Mouse (Mus musculus) cerebral cortex, adult 2 months (tissue): Measurements from ENCODE around the gene Rab42.

Experiments used
- WGBS: fragments of 180-500 bp; shearing (Covaris S2); methylation state at CpG from one replicate; pipeline ENCODE4 v1.1.7; 2018; 5-methylcytosine and 5-hydroxymethylcytosine counted together

The Rab42 gene

DNA sequence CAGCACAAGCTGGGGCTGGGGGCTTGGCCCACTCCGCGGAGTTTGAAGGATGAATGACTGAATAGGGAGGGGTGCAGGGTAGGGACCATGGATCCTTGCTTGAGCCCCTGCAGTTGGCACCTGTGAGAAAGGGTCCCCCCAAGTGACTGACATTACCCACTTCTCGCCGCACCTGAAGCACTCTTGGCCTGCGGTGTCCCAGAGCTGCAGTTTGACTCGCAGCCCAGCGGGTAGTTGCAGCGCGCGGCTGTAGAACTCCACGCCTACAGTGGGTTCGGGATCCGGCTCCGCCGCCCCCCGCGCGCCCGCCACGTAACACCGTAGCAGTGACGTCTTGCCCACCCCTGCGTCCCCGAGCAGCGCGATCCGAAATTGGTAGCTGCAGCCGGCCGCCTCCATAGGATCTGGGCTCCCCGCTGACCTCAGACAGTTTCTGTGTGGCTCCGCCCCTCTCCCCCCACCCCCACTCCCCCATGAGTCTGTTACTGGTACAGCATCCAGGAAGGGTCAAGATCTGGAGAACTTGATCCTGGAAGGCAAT lies at the start of gene Rab42:
Gene Rab42, minus strand, starts transcription at position 447 of the 541 bp plus-strand sequence.
- under 1% methylated on average over 31 of the region's 31 CpGs for WGBS

DNA sequence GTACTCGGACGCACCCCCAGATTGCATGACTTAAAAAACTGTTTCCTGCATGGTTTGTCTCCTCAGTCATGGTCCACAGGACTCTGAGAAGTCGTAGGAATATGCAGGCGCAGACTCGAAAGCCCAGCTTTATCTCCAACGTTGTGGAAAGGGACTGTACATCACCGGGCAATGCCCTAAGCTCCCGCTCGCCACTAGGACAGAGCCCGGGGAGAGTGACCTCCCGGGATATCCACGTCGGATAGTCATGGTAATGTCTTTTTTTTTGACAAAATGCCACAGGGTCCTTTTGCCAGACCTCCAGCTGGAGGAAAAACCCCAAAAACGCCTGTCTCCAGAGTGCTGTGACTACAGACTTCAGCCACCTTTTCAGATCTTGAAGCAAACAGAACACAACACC lies 49.6 kb upstream of the Rab42 start:
- WGBS: under 1% methylated on average over 14 of the region's 14 CpGs

DNA sequence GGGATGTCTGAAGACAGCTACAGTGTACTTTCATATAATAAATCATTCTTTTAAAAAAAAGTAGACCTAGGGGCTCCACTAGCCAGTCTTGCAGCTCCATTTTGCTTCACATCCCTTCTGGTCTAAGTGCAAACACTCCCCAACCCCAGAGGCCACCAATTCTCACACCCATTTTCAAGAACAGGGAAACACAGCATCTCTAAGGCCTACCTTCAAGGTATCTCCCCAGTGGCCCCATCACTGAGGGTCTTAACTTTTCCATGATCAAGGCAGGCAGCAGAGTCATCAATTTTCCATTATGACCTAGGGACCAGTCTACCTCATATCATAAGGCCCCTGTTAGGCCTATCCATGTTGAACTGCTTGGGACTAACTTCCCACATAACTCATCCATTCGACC lies 48.2 kb upstream of the Rab42 start:
- WGBS: 56% methylated on average over 1 of the region's 1 CpGs

DNA sequence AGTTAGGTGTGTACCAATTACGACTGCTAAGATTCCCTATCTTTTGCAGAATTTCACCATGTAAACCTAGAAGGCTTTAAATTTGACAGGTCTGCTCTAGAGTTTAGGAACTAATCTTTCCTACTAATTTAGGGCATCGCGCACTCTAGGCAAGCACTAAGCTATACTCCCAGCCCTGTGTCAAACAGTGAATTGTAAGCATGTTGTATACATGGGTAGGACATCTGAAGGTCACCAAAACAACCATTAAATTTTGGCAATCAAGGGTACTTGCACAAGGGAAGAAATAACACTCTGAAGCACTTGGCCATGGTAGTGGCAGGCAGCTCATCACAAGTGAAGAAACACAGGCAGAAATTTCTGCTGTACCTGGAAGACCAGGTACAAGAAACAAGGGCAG lies 47.7 kb upstream of the Rab42 start:
- 82% methylated on average over 3 of the region's 3 CpGs for WGBS

DNA sequence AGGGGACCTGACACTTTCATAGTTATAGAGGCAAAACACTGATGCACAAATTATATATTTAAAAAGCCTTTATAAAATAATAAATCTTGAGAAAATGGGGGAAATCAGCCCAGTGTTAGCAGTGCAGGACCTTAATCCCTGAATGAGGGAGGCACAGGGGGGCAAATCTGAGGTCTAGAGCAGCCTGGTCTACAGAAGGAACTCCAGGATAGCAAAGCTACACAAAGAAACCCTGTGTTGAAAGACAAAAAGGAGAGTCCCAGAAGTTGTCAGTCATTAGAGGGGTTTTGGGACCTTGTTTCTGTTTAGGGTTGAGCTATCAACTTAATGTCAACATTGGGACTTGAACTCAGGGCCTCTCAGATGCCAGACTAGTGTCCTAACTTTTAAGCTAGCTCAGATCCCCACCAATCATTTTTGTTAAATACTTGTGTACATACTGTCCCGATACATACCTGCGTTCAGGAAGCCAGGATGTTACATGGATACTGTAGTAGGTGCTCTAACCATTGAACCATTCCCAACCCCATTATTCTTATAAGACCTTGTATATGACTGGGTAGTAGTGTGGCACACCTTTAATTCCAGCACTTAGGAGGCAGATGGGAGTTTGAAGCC lies 47.0 kb upstream of the Rab42 start:
- WGBS: 79% methylated on average over 2 of the region's 2 CpGs

DNA sequence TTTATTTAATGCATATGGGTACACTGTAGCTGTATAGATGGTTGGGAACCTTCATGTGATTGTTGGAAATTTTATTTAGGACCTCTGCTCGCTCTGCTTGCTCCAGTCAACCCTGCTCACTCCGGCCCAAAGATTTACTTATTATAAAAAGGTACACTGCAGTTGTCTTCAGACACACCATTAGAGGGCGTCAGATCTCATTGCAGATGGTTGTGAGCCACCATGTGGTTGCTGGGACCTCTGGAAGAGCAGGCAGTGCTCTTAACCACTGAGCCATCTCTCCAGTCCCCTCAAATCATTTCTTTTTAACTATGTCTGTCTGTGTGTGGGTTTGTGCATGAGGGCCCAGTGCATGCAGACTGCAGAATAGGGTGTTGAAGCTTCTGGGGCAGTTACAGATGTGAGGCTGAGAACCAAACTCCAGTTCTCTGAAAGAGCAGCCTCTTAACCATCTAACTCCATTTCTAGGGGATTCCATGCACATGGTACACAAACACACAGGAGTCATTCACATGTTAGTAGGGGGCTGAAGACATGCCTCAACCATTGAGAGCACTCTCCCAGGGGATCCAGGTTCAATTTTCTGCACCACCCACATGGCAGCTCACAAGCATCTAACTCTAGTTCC lies 46.4 kb upstream of the Rab42 start:
- 61% methylated on average over 3 of the region's 3 CpGs for WGBS

DNA sequence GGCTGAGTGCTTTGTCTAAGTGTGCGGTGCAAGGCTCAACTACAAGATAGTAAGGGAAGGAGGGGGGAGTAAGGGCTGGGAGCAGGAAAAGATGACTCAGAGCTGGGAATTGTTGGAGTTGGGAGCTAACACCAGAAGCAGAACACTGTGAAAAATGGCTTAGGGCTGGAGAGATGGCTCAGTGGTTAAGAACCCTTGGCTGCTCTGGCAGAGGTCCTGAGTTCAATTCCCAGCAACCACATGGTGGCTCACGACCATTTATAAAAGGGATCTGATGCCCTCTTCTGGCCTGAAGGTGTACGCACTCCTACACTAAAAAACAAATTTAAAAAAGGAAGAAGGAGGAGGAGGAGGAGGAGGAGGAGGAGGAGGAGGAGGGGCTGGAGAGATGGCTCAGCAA lies 43.5 kb upstream of the Rab42 start:
- WGBS: 41% methylated on average over 3 of the region's 3 CpGs

DNA sequence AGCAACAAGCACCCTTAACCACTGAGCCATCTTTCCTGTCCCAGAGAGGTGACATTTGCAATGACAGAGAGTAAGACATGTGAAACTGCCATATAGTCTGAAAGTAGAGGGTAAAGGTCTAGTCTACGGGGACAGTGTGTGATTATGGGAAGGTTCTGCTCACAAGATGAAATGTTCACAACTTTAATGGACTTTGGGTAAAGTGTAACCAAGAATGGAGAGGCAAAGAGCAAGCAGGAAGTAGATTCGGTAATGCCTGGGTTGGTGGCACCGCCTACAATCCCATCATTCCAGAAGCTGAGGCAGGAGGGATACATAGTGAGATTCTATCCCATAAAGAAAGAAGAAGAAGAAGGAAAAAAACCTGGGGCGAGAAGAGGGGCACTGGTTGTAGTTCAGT lies 43.1 kb upstream of the Rab42 start:
- 79% methylated on average over 4 of the region's 4 CpGs for WGBS

DNA sequence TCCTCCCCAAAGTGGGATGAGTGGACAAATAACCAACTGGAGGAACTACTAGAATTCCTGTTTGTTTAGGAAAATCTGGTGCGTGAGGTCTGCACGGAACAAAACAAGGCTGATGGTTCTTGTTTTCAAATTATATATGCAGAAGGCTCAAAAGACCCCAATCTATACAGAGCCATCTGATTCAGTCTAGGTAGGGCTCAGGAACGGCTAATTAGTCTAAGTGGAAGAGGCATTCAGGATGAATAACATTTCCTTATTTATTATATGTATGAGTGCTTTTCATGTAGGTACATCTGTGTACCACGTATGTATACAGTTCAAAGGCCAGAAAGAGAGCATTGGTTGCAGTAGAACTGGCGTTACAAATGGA lies 42.6 kb upstream of the Rab42 start:
- WGBS: 38% methylated on average over 5 of the region's 5 CpGs

DNA sequence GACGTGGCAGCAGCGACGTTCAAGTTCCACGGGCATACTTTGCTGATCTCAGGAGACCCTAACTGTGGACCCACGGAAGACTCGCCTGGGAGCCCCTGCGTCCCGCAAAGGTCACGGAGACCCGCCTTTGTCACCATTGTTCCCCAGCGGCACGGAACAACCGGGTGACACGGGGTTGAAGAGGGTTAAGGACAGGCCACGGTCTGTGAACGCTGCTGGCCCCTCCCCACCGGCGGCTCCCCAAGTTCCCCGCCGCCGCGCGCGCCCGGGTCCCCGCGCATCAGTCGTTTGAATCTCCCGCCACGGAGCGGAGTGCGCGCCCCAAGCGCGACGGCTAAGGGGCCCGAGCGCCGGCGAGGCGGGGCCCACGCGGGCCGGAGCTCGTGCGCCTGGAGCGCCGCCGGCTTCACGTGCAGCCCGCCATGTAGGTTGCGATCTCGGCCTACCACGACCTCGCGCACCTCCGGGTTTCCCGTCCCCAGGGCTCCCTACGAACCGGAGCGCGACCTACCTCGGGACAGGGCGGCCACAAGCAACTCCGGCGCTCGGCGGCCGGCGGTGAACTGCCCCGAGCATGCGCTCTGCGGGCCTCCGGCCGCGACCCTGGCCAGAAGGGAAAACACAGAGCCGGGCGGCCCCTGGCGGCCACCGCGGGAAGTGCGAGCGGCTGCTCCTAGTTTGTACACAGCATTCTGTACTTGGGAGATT lies 42.1 kb upstream of the Rab42 start:
- WGBS: under 1% methylated on average over 83 of the region's 83 CpGs

DNA sequence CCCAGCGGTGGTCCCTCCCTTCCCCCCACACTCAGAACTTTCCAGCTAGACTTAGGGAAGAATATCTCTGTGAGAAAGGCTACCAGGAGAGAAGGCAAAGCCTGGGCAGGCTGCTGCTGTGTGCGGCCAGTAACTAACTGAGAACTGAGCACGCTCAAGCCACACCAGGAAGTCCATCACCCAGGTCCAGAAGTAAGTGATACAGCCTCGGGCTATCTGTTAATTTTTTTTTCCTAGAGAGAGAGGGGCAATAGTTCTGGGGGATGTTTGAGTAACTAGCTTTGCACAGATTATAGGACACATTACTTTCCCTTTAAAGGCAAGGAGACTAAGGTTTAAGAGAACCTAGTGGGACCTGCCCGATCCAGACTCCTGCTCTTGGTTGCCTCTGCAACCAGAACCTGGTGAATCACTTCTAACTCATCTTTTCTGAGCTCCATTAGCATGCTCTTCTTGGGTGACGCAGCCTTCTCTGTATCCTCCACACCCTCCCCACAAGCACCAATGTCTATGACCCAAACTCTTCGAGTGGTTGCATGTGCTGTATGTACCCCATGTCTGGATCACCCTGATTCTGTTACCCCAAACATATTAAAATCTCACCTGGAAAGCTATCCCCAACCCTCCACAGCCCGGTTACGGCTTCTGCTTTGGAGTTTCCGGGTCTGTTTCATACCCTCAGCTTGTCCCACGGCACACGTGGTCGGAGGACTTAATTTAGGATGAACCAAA lies 41.4 kb upstream of the Rab42 start:
- WGBS: 12% methylated on average over 13 of the region's 13 CpGs

DNA sequence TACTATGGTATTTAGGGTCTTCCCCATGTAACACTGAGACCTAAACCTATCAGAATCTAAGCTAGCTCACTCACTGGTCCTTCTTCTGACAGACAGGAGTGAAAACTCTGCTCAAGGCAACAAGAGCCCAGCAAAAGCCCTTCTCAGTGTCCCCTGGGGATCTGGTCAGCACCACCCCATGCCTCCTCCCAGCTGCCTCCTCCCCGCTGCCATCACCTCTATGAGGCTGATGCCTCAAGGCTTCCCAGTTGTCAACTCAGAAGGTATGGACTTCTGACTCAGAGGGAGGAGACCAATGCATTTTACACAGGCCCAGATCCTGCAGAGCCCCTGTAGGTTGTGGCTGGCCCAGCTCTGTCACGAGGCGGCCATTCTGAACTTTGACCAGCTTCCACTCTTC lies 38.3 kb upstream of the Rab42 start:
- WGBS: 95% methylated on average over 3 of the region's 3 CpGs

DNA sequence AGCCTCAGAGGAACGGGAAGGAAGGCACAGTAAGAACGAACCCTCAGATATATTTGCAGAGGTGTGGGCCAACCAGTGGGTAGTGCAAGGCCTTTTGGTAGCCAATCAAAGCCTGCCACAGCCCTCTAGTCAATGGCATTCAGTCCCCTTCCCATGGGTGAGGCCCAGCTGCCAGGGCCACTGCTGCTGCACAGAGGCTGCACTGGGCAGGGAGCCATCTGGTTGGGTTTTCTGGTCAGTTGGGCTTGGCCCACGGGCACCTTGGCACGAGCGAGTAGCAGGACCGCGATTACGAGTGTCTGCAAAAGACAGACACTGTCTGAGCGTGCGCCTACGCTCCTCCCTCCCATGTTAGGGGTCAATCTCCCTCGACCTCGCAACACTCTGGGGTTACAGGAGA lies 35.8 kb upstream of the Rab42 start:
- 71% methylated on average over 13 of the region's 13 CpGs for WGBS

DNA sequence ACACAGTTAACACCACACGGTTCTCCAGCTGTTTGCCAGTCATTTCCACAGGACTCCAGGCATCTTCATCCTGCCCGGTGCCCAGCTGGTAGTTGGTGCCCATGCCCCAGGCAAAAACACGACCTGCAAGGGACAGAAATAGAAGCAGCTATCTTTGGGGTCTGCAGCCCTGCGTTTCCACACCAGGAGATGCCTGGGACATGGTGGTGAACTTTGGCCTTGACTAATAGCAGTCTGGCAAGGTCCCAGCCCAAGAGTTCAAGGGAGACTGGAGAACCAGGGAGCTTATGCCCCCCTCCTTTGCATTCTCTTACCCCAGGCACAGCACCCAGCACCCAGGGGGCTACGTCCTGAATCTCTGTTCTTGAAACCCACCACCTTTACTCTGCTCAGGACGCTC lies 29.7 kb upstream of the Rab42 start:
- WGBS: 85% methylated on average over 6 of the region's 6 CpGs

DNA sequence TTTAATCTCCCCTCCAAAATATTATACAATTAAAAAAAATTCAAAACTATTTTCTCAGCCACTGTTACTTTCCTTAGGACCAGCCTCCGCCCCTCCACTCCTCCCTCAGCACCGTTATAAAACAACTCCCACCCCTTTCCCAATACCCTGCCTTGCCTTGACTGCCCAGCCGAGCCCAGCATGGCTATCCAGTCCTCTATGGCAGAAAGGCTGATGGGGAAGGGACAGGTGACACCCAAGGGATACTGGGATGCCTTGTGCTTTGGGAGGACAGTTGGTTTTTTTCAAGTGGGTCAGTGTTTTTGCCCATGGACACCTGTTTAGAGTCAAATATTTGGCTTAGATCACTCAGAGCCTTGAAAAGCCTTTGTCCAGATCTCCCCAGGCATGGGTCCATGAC lies 28.8 kb upstream of the Rab42 start:
- WGBS: 85% methylated on average over 3 of the region's 3 CpGs

DNA sequence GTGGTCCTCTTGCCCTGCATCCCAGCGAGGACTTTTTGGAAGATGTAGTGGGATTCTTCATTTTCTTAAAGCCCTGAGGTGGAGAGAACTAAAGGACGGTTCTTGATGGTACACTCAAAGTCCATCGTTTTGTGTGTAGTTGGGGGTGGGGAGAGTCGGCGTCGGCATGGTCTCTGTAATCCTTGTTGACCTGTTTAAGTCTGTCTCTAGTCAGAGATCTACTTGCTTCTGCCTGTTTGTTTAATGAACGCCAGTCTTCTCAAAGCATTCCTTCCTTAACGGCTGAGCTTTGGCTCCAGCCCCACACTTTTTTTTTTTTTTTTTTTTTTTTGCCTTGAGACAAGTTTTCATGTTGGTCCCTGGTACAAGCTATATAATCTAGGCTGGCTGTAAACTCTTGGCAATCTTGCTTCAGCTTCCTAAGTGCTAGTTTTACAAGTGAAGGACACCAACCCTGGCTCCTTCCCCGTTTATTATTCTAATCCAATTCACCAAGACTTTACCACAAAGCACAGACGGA lies 26.7 kb upstream of the Rab42 start:
- WGBS: 10% methylated on average over 10 of the region's 10 CpGs

DNA sequence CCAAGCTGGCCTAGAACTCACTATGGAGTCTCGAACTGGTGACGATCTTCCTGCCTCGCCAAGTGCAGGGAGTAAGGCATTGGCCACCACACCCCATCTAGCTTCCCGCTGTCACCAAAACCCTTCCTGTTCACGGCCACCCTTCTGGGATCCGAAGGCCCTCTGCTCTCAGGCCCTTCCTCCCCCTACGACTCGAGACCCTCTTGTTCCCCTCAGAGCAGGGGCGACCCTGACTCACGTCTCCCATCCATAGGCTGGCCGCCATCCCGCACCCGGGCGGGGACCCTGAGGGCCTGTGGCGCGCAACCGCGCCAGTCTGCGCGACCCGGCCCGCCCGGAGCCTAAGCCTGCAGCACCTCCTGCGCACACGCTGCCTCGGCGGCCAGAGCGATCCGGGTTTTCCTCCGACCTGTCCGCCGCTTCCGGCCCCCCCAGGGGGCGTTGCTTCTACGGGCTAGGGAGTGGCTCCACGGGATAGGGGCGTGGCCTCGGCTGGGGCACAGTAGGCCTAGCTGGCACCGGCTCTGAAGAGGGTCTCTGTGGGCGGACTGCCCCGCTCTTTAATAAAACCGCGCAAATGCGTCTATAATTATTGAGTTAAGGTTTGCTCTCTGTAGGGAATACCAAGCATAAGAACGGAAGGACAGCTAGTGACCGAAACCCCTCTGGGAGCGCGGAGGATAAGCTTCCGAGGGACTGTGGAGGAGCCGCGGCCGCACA lies 26.1 kb upstream of the Rab42 start, which contains the start of gene Trnau1ap:
Gene Trnau1ap, minus strand, starts transcription at position 424 of the 720 bp plus-strand sequence.
- under 1% methylated on average over 52 of the region's 52 CpGs for WGBS

DNA sequence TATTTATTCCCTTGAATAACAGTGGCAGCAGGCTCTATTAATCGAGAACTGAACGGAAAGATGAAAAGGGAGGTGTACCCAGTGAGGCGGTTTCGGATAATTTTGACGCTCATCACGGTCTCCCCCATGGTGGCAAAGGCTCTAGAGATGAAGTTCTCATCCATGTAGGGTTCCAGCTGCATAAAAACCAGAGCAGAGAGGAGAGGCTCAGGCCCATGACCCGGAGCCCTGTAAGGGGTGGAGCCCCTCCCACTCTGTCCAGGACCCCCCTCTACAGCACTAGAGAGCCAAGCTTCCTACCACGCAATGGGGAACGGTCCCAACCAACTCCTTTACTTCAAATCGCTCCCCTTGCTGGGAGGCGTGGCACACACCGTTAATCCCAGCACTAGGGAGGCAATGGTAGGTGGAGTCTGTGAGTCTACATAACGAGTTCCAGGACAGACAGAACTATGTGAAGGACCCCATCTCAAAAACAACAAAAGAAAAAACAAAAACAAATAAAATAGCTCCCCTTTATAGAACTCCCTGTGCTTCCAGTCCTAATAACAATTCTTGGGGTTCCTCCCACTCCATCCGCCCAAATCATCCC lies 25.3 kb upstream of the Rab42 start:
- WGBS: 48% methylated on average over 14 of the region's 14 CpGs

DNA sequence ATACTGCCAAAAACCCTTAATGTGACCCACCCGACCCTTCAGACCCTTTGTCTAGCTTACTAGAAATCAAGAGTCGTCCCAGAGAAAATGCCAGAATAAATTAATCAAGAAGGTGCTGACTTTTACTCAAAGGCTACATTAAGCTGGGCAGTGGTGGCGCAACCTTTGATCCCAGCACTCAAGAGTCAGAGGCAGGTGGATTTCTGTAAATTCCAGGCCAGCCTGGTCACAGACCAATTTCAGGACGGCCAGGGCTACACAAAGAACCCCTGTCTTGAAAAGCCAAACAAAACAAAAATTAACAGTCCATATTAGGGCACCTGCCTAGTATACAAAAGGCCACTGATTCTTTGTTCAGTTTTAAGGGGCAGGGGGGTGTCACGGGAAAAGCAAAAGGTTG lies 23.3 kb upstream of the Rab42 start:
- WGBS: 78% methylated on average over 5 of the region's 5 CpGs

DNA sequence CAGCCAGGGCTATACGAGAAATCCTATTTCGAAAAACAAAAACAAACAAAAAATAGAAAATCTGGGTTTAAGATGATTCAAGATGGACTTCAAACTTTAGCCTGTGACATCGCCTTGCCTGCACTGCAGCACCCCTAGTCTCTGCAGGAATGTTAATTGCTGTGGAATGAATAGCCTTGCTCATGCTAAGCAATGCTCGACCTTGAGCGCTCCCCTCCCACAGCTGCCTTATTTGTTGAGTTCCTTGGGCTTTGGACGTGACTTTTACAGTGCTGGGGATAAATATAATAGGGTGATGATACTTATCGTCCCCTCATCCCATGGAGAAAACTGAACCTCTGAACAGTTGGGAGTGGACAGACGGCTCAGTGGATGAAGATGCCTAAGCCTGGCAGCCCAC lies 12.5 kb upstream of the Rab42 start:
- 88% methylated on average over 8 of the region's 8 CpGs for WGBS

DNA sequence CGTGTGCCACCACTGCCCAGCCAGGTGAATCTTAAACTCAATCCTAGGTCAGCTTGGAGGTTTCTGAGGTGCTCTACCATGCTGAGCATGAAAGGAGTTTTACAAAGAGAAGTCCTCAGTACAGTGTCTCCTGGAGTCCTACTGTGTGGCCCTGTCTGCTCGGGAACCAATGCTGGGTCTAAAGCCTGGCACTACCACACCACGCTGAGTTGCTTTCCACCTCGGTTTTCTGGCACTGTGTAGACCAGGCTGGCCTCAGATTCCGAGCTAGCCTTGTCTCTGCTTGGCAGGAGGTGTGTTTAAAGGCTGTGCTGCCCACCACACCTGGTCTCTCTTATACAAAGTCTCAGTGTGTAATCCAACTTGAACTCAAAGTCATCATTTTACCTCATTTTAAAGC lies 9.4 kb upstream of the Rab42 start:
- WGBS: 88% methylated on average over 5 of the region's 5 CpGs
